Mouse (Mus musculus) cortical plate, adult 2 months (tissue): ENCODE results near the gene Clmn.

ENCODE experiments used
- CTCF ChIP-seq: fragments of 200-500 bp; IDR thresholded peaks from 2 replicates; pipeline ENCODE4 v1.5.1; 2011; ENCODE audit warnings: mild to moderate bottlenecking, control low read depth, low read length; ENCODE audit not compliant: insufficient read depth; ENCODE audit errors: extremely low read depth
- POLR2A ChIP-seq: fragments of 200-500 bp; IDR thresholded peaks from 2 replicates; pipeline ENCODE4 v1.6.1; 2011; ENCODE audit warnings: mild to moderate bottlenecking, low read length, control low read depth; ENCODE audit not compliant: insufficient read depth; ENCODE audit errors: extremely low read depth

DNA sequence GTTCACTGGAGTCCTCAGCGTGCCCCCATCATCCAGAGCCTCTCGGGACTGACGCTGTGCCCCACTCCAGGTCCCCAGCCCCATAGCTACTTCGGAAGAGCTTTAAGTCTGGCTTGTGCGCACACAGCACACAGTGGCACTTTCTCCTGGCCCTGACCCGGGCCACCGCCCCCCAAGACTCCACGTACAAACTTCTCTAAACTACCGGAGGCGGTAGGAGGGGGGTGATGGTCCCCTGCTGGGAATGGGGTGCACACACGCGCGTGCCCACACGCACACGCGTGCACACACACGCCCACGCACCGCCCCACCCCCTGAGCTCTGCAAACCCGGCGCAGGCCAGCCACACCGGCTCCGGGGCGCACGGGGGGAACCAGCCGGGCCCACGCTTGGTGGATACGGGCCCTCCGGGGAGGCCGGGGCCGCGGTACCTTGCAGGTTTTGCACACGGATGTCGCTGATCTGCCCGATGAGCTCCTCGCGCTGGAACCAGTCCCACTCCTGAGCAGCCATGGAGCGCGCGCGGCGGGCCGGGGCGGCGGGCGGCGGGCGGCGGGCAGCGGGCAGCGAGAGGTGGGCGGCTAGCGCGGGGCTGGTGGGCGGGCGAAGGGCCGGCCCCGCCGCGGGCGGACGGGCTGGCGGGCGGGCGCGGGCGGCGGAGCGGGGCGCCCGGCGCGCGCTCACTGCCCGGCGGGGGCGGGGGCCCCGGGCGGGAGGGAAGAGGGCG is at the start of gene Clmn:
- TF ChIP-seq CTCF (no peak), POLR2A (no peak)
